Comparison of ENCODE assay signal across 18 mouse cellular contexts in genomic region chr8:10754232-10754985, GRCm38 (mm10).
A peak's percentile ranks its signal among the peaks of the same experiment; 100 is the strongest.
DNase-seq lines count a peak whose midpoint lies in the region; ATAC-seq and TF ChIP-seq lines count a peak whose summit lies in the region.
"Had no signal": no experiment of that assay in that cellular context is flagged by ENCODE, and none has a peak within 500 bp of the region (broad histone marks: within the 10 kb centered on the region; RNA-seq: fewer than 3 reads in every experiment).

No protein-coding gene starts in this region.

- H3K9me3 ChIP-seq in forebrain, embryonic 10.5 days, result no peaks in the 10 kb centered on the region
- H3K9me3 ChIP-seq in forebrain, postnatal 0 days (ENCODE audit: low read length), result no peaks in the 10 kb centered on the region
- H3K9me3 ChIP-seq in neural tube, embryonic 11.5 days (ENCODE audit: control insufficient read depth, low read length), result no peaks in the 10 kb centered on the region
- no peaks in the 10 kb centered on the region for H3K9me3 ChIP-seq in neural tube, embryonic 15.5 days (replicated peaks)
- H3K9me3 ChIP-seq in hindbrain, embryonic 14.5 days (ENCODE audit: control insufficient read depth, low read length), result no peaks in the 10 kb centered on the region
- H3K9me3 ChIP-seq in midbrain, postnatal 0 days (ENCODE audit: low read length), result no peaks in the 10 kb centered on the region
- H3K9me3 ChIP-seq: heart, embryonic 12.5 days; limb, embryonic 13.5 days had no signal

- 73% methylated on average over 13 of the region's 13 CpGs for WGBS in forebrain, embryonic 10.5 days
- WGBS in forebrain, postnatal 0 days, result 40% methylated on average over 13 of the region's 13 CpGs
- 69% methylated on average over 13 of the region's 13 CpGs for WGBS in neural tube, embryonic 11.5 days
- 51% methylated on average over 13 of the region's 13 CpGs for WGBS in neural tube, embryonic 15.5 days
- 49% methylated on average over 13 of the region's 13 CpGs for WGBS in hindbrain, embryonic 14.5 days
- 55% methylated on average over 13 of the region's 13 CpGs for WGBS in midbrain, postnatal 0 days

- H3K36me3 ChIP-seq in forebrain, embryonic 10.5 days (replicated peaks), result no peaks in the 10 kb centered on the region
- no peaks in the 10 kb centered on the region for H3K36me3 ChIP-seq in forebrain, postnatal 0 days (ENCODE audit: insufficient read depth)
- H3K36me3 ChIP-seq in neural tube, embryonic 11.5 days (ENCODE audit: control insufficient read depth, insufficient read depth, low read length), result no peaks in the 10 kb centered on the region
- no peaks in the 10 kb centered on the region for H3K36me3 ChIP-seq in neural tube, embryonic 15.5 days
- H3K36me3 ChIP-seq in hindbrain, embryonic 14.5 days (replicated peaks; ENCODE audit: control insufficient read depth, insufficient read depth), result no peaks in the 10 kb centered on the region
- H3K36me3 ChIP-seq in midbrain, postnatal 0 days (ENCODE audit: insufficient read depth, low read length), result no peaks in the 10 kb centered on the region
- H3K36me3 ChIP-seq: heart, embryonic 12.5 days; limb, embryonic 13.5 days had no signal

- H3K4me2 ChIP-seq in forebrain, postnatal 0 days (ENCODE audit: low read depth), result no peak overlapping the region
- H3K4me2 ChIP-seq in neural tube, embryonic 11.5 days (ENCODE audit: low read depth), result no peak overlapping the region
- no peak overlapping the region for H3K4me2 ChIP-seq in neural tube, embryonic 15.5 days
- no peak overlapping the region for H3K4me2 ChIP-seq in hindbrain, embryonic 14.5 days (replicated peaks)
- H3K4me2 ChIP-seq in midbrain, postnatal 0 days (ENCODE audit: low read depth, low read length, poor library complexity, severe bottlenecking), result no peak overlapping the region
- H3K4me2 ChIP-seq: heart, embryonic 12.5 days; limb, embryonic 13.5 days had no signal

- H3K9ac ChIP-seq in forebrain, postnatal 0 days, result no peak overlapping the region
- H3K9ac ChIP-seq in neural tube, embryonic 11.5 days (ENCODE audit: low read length), result no peak overlapping the region
- no peak overlapping the region for H3K9ac ChIP-seq in neural tube, embryonic 15.5 days (replicated peaks)
- H3K9ac ChIP-seq in hindbrain, embryonic 14.5 days, result no peak overlapping the region
- H3K9ac ChIP-seq in midbrain, postnatal 0 days (replicated peaks; ENCODE audit: low read length, poor library complexity, severe bottlenecking), result no peak overlapping the region
- H3K9ac ChIP-seq: heart, embryonic 12.5 days; limb, embryonic 13.5 days had no signal

- no peak for DNase-seq in forebrain, embryonic 10.5 days (ENCODE audit: extremely low spot score, low spot score)
- no peak for DNase-seq in forebrain, postnatal 0 days
- DNase-seq in neural tube, embryonic 11.5 days (ENCODE audit: low spot score), result no peak
- DNase-seq in hindbrain, embryonic 14.5 days (ENCODE audit: low spot score), result no peak
- DNase-seq in midbrain, postnatal 0 days (ENCODE audit: low spot score), result peak; percentile 27
- no peak for DNase-seq in urinary bladder, postnatal 36 days (ENCODE audit: low spot score in 2 of 2)
- no peak for DNase-seq in kidney, adult 11 months
- DNase-seq: adrenal gland, postnatal 14 days; cerebellum, adult 9-10 months; gastrocnemius, adult 2 months; heart, postnatal 36 days; lung, adult 2 months; right cerebral cortex, postnatal 14 days had no signal

- H3K4me1 ChIP-seq in forebrain, embryonic 10.5 days, result peaks cover 26% of the 10 kb centered on the region
- no peaks in the 10 kb centered on the region; the same call in 1 of the 2 replicates for H3K4me1 ChIP-seq in forebrain, postnatal 0 days (ENCODE audit: insufficient read depth)
- H3K4me1 ChIP-seq in neural tube, embryonic 11.5 days (ENCODE audit: control insufficient read depth, insufficient read depth, low read length), result peaks cover 5% of the 10 kb centered on the region; the same call in 1 of the 2 replicates
- no peaks in the 10 kb centered on the region for H3K4me1 ChIP-seq in neural tube, embryonic 15.5 days
- H3K4me1 ChIP-seq in hindbrain, embryonic 14.5 days (replicated peaks; ENCODE audit: control insufficient read depth, insufficient read depth, low read length), result no peaks in the 10 kb centered on the region; the same call in 1 of the 2 replicates
- H3K4me1 ChIP-seq in midbrain, postnatal 0 days (ENCODE audit: insufficient read depth, low read length), result no peaks in the 10 kb centered on the region

- peak overlapping the region; percentile 56; the same call in 1 of the 2 replicates for H3K27ac ChIP-seq in forebrain, embryonic 10.5 days
- H3K27ac ChIP-seq in forebrain, postnatal 0 days (ENCODE audit: low read depth, low read length), result no peak overlapping the region
- H3K27ac ChIP-seq in neural tube, embryonic 11.5 days (ENCODE audit: low read depth, low read length), result no peak overlapping the region
- no peak overlapping the region for H3K27ac ChIP-seq in neural tube, embryonic 15.5 days (replicated peaks)
- H3K27ac ChIP-seq in hindbrain, embryonic 14.5 days, result no peak overlapping the region
- no peak overlapping the region for H3K27ac ChIP-seq in midbrain, postnatal 0 days (ENCODE audit: low read depth, low read length)
- H3K27ac ChIP-seq: gastrocnemius, adult 2 months; left cerebral cortex, adult 2 months; limb, embryonic 13.5 days; macrophage had no signal

- peaks cover 9% of the 10 kb centered on the region; the same call in 1 of the 2 replicates for H3K27me3 ChIP-seq in forebrain, embryonic 10.5 days (ENCODE audit: poor library complexity, severe bottlenecking)
- no peaks in the 10 kb centered on the region for H3K27me3 ChIP-seq in forebrain, postnatal 0 days (ENCODE audit: insufficient read depth, low read length)
- H3K27me3 ChIP-seq in neural tube, embryonic 11.5 days (ENCODE audit: control insufficient read depth, insufficient read depth, low read length), result no peaks in the 10 kb centered on the region
- no peaks in the 10 kb centered on the region for H3K27me3 ChIP-seq in neural tube, embryonic 15.5 days (replicated peaks)
- no peaks in the 10 kb centered on the region for H3K27me3 ChIP-seq in hindbrain, embryonic 14.5 days (ENCODE audit: control insufficient read depth, insufficient read depth, low read length)
- H3K27me3 ChIP-seq in midbrain, postnatal 0 days (ENCODE audit: insufficient read depth, low read length), result no peaks in the 10 kb centered on the region
- H3K27me3 ChIP-seq: heart, embryonic 12.5 days; limb, embryonic 13.5 days had no signal

- no peak for TF ChIP-seq CTCF in forebrain, postnatal 0 days (IDR thresholded peaks at IDR 0.05; ENCODE audit: low read depth)
- TF ChIP-seq CTCF in midbrain, postnatal 0 days (IDR thresholded peaks at IDR 0.05), result no peak

- no peak; the same call in 1 of the 2 replicates for ATAC-seq in forebrain, postnatal 0 days
- ATAC-seq in neural tube, embryonic 11.5 days (ENCODE audit: insufficient read depth, low FRiP score, low TSS enrichment), result peak; percentile 35
- ATAC-seq in neural tube, embryonic 15.5 days (ENCODE audit: low FRiP score), result no peak
- ATAC-seq in hindbrain, embryonic 14.5 days (ENCODE audit: low FRiP score), result peak; percentile 57; the same call in 1 of the 2 replicates
- ATAC-seq in midbrain, postnatal 0 days (ENCODE audit: low FRiP score), result 0 out of 2 replicates have a peak, but pooled peaks have one; percentile 16

- H3K4me3 ChIP-seq in forebrain, embryonic 10.5 days, result no peak overlapping the region
- H3K4me3 ChIP-seq in forebrain, postnatal 0 days (ENCODE audit: low read depth, low read length), result no peak overlapping the region
- H3K4me3 ChIP-seq in neural tube, embryonic 11.5 days (ENCODE audit: low read depth, low read length), result no peak overlapping the region
- H3K4me3 ChIP-seq in neural tube, embryonic 15.5 days (replicated peaks), result no peak overlapping the region
- no peak overlapping the region for H3K4me3 ChIP-seq in hindbrain, embryonic 14.5 days (replicated peaks; ENCODE audit: low read length)
- H3K4me3 ChIP-seq in midbrain, postnatal 0 days (ENCODE audit: low read depth, low read length), result no peak overlapping the region
- H3K4me3 ChIP-seq: gastrocnemius, adult 2 months; heart, embryonic 12.5 days; left cerebral cortex, adult 2 months; limb, embryonic 13.5 days had no signal

Comparison
In these comparisons a context has a peak if more than half of its experiments do, and no peak if none do; other contexts are left out.
1. ATAC-seq: peak in neural tube, embryonic 11.5 days (single experiment), hindbrain, embryonic 14.5 days (single experiment) and midbrain, postnatal 0 days (single experiment); none in forebrain, postnatal 0 days (single experiment) and neural tube, embryonic 15.5 days (single experiment).